Mouse (Mus musculus): ENCODE measurements around the gene Ppm1l.

Ppm1l gene

DNA sequence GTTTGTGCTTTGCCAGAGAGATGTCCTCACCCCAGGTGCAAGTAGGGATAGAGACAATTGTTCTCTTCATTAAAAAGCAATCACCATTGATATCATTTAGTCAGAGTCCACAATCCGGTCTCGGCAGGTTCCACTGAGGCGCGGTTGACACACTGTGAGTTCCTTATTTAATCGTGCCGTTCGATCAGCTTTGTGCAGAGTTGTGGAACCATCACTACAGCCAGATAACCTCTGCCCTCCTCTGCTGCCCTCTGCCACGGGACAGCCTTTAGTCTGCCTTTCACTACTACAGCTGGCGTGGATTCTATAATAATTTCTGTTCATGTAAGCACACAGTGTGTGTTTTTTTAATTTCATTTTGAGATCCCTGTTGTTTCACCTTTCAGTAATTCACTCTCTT, 17.2 kb downstream of the Ppm1l start:
- no peak for DNase-seq (ENCODE audit: low read depth, low spot score)

DNA sequence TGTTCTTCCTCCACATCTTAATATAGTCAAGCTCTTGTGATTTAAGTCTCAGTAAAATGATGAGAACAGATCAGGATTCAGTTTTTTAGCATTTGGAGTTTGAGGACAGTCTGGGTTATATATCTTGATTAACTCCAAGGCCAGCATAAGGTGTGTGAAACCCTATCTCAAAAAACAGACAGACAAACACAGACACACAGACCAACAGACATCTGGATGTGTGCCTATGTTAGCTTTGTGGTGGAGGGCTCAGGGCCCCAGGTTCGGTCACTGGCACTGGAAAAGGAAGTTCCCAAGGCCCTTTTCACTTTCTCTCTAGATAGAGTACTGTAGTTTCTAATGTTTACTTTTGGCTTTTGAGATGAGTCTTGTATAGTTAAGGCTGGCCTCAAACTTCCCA, 23.8 kb downstream of the Ppm1l start:
- no peak for DNase-seq (ENCODE audit: low read depth, low spot score)

DNA sequence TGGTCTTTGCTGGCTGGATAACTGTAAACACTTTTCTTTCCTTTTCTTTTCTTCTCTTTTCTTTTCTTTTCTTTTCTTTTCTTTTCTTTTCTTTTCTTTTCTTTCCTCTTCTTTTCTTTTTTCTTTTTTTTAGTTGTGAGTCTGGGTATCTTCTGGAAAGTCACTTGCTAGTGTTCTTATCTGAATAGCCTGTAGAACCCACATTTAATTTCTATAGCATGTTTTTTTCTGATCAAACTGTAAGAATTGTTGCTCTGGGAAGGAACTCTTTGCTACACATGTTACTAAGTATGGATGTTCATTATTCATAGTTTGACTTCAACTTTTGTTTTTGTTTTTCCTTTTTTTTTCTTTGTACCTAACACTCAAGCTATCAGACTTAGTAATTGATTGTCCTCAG, 24.3 kb downstream of the Ppm1l start:
- no peak for DNase-seq (ENCODE audit: low read depth, low spot score)

DNA sequence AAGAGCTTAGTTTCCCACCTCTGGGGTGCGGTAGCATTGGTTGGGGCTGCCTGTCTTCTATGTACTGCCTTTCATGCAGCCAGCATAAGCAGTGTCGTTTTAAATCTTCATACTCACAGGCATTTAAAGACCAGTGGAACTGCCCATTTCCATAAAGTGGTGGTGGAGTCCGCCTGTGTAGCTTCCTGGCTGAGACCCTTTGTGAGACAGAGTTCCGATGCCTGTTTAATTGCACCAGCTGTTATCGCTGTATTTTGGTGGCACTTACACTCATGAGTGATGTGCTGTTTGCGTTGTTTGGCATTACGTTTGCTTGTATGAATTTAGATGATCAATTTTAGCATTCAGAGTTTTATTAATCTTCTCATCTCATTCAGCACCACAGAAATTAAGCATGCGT, 24.9 kb downstream of the Ppm1l start:
- no peak for DNase-seq (ENCODE audit: low read depth, low spot score)

DNA sequence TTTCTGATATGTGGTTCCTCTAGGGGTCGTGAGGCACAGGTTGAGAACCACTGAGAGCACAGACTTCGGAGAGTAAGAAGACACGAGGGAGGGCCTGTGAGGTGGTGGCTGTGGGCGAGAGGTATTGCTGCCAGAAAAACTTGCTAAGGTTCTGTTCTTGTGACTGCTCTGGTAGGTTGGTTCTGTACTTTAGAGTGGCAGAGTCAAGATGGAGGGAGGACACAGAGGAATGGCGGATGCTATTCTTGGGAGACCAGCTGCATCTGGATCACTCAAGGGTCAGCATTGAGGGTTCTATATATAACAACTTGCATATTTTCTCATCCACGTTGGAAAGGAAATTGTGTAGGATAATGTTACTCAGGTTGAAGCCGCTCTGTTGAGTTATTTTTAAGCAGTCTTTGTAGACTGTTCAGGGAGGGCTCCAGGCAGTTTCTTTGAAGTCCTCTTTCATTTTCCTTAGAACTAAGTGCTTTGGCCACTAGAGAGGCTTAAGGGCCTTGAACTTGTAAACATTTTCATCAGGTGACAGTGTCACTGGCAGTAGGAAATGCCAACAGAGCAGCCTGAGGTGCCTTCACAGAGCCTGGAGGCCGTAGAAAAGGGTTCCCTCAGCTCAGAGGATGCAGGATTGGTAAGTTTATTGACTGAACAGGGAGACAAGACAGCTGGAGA, 25.7 kb downstream of the Ppm1l start:
- no peak for DNase-seq (ENCODE audit: low read depth, low spot score)

DNA sequence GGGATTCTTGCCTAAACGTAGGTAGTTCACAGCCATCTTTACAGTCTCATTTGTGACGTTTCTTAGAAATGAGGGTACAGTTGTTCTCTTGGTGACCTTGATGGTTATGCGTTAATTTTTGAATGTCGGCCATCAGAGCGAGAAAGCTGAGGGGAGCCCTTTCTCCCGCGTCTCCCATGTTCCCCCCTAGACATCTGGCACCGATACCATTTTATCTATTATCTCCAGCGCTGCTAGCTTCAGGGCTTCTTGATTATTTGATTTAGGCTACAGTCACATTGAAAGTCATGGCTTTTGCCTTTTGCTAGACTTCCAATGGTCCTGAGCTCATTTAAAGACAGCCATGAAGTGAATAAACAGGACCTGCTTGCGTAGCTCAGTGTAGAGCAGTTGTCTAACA, 26.5 kb downstream of the Ppm1l start:
- no peak for DNase-seq (ENCODE audit: low read depth, low spot score)

DNA sequence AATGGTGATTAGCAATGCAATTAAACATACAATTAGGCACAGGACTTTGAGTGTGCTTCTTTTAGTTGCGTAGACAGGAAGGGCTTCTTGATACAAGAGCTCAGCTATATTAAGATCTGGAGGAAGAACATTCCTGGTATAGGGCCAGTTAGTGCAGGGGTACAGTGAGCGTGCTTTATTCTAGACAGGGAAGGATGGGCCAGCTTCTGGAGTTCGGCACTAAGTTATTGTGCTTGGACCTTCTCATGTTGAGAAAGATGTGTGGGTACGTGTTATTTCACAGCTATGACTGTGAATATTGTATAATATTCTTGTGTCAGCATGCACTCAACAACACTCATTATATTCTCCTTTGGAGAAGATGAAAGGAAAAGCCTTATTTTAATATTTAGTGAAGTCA, 29.9 kb downstream of the Ppm1l start:
- DNase-seq (ENCODE audit: low read depth, low spot score): no peak

DNA sequence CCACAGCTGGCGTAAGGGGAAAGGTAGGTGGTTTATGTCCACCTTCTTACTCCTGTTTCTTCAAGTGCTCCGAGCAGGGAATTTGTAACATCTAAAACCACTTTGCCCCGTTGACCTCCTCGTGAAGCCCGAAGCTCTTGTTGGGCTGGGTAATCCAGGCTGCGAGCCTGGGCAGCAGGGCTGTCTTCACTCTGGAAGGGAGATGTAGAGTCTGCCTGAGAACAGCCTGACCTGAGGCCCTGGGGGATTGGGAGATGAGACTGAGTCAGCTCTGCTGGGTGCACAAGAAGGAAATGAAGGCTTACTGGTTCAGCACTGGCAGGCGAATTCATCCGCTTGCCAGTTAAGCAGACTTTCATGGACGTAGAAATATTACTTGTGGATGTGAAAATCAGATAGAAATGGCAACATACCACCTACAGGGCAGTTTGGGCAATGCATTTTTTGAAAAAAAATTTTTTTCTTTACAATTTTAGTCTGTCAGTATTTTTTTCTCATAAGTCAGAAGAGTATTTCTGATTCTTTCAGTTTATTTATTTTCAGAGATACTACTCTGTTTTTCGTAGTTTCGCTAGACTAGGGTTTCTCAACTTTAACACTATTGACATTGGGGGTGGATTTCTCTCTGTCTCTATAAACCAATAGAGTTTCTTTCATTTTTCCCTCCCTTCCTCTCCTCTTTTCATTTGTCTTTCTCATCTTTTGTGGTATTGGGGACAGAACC, 31.7 kb downstream of the Ppm1l start:
- DNase-seq (ENCODE audit: low read depth, low spot score): peak; percentile 58

DNA sequence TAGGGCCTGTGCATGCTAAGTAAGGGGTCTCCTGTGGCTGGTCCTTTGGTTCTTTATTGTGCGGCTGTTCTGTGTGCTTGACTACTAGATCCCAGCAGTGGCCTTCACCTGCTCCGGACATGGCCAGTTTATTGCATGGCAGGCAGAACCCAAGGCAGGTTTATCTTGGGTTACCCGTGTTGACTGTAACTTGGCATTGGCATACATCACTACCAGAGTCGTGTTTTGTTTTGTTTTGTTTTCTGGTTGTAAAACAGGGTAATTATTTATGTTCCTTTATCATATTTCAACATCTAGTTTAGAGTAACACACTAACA, 32.2 kb downstream of the Ppm1l start:
- no peak for DNase-seq (ENCODE audit: low read depth, low spot score)

DNA sequence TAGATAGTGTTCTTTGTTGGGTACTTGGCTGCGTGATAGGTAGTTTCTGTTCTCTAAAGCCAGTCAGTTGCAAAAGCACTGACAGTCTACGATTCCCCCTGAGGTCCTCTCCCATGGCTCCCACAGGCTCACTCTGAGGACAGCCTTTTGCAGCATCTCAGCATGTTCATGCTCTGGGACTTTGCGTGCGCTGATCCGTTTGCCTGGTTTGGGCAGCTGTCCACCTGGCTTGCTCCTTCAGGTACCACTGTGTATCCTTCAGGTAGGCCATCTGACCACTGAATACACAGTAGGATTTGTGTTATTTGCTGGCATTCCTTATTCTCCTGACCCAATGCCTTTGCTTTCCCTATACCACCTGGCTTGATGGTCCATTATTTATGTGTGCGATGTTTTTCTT, 33.3 kb downstream of the Ppm1l start:
- no peak for DNase-seq (ENCODE audit: low read depth, low spot score)

DNA sequence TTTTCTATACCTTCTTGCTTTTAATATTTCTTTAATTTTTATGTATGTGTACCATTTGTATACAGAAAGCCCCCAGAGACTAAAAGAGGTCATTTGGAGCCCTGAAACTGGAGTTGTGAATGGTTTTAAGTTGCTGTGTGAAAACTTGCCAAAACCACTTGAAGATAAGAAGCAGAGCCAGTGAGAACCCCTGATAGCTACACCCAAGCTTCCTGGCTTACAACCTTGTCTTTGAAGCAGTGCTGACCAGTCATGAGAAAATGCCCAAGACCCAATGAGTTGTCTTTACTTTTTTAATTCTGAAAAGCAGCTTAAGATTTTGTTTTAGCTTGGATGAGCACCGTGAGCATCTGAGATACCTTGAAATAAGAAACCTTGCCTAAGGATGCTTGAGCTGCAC, 35.5 kb downstream of the Ppm1l start:
- DNase-seq (ENCODE audit: low read depth, low spot score): peak; percentile 21

DNA sequence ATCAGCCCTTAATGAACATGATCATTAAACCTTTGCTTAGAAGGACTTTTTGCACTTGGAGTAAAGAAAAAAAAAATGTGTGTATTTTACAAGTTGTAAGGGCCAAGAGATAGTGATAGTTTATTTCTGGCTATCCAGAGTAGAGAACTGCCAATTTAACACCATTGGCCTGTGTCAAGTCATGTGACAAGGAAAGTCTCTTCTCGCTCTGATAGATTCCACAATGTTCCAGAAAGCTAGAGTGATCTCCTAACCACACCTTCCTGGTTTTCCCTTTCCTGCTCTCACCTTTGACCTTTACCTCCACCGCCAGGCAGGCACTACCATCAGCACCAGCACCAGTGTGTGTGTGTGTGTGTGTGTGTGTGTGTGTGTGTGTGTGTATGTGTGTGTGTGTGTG, 38.0 kb downstream of the Ppm1l start:
- DNase-seq (ENCODE audit: low read depth, low spot score): no peak

DNA sequence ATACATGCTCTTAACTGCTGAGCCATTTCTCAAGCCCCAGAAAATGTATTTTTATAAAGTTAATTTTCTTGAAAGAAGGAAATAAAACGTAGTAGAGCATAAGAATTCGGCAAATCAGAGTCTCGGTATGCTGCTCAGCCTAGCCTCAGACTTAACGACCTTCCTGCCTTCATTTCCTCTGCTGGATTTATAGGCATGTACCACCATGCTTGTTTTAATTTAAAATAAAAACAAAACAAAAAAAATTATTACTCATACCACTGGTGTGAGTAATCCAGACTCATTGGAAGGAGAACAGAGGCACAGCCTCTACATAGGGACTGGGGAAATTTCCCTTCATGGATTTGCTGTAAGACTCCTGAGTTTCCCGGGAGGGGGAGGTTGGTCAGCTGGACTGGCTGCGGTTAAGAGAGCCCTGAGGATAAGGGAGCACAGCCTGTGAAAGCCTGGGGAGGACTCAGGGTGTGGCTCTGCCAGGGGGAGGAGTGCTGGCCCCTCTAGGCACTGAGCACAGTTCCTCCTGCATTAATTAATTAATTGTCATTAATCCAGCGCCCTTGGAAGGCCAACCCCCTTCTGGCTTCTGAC, 39.5 kb downstream of the Ppm1l start:
- peak; percentile 81 for DNase-seq (ENCODE audit: low read depth, low spot score)

DNA sequence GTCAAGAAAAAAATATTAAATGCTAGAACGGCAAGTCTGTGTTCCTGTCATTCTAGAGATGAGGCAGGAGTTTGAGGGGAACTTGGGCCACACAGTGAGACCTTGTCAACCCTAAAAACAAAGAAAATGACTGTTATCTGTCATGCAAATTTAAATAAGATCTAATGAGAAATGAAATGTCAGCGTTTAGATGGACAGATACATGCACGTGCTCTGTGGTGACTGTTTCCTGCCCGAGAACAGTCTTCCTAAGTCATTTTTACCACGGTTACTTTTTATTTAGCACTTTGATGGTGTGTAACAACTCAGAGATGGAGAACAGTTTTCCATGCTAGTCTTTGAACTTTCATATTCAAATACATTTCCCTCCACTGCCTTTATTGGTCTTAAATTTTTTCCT, 40.1 kb downstream of the Ppm1l start:
- no peak for DNase-seq (ENCODE audit: low read depth, low spot score)

DNA sequence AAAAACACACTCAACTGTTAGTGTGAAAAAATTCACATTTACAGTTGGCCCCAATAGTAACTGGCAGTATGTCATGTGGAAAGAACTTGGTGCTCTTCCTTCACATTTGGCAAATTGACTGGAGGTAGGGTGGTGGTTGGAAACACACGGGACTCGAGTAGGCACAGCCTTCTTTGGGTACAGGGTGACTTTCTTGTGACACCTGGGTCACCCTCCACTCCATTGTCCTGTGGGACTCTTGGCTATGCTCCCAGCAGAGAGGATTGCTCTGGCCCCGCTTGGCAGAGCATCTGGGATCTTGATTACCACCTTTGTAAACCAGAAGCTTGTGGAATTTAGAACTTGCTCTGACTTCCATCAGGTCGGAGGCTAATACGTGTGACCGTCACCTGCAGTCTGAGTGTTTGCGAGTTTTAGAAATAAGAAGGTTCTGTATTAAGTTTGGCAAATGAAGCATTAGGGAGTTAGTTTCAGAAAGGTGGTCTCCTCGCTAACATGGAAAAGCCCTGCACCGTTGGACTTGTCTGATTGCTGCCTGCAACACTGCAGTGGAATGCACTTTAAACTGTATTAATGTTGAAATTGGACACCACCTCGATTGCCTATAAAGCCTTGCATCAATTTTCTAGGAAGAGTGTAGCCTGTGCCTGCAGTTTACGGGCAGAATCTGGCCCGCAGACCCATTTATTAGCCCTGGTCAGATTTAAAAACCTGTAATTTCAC, 41.4 kb downstream of the Ppm1l start:
- no peak for DNase-seq (ENCODE audit: low read depth, low spot score)

DNA sequence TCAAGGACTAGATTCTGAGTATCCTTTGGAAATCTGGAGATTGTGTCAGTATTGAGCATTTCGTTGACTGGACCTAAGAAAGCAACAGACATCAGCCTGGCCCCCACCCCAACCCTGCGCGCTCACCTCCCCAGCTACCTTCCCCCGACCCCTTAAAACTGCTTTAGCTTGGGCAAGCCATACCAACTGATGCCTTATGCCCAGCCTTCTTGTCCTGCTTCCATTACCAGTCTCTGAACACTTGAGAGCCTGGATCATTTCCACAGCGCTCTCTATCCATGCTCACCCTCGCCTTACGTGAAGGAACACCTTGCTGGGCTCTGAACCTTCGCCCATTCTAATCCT, 41.9 kb downstream of the Ppm1l start:
- no peak for DNase-seq (ENCODE audit: low read depth, low spot score)

DNA sequence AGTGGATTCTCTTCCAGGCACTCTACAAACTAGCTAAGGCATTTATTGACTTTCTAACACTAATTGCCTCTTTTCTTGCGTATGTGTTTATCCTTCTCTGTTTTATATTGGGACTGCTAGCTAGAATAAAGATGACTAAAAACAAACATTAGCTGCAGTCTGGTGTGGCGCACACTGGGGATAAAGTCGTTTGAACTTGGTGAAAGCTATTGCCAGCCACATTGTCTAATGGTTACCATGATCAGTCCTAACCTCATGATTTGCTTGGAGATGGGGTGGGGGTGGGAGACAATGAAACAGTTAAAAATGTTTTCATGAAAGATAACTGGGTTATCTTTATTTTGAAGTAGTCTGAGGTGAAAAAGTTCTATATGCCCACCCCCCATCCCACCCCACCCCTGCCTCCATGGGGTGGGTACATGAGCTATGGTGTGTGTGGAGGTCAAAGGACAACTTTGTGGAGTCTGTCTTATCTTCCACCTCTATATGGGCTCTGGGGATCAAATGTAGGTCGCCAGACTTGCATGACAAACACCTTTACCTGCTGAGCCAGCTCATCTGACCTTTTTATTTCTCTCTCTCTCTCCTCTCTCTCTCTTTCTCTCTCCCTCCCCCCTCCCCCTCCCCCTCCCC, 43.7 kb downstream of the Ppm1l start:
- DNase-seq (ENCODE audit: low read depth, low spot score): no peak

DNA sequence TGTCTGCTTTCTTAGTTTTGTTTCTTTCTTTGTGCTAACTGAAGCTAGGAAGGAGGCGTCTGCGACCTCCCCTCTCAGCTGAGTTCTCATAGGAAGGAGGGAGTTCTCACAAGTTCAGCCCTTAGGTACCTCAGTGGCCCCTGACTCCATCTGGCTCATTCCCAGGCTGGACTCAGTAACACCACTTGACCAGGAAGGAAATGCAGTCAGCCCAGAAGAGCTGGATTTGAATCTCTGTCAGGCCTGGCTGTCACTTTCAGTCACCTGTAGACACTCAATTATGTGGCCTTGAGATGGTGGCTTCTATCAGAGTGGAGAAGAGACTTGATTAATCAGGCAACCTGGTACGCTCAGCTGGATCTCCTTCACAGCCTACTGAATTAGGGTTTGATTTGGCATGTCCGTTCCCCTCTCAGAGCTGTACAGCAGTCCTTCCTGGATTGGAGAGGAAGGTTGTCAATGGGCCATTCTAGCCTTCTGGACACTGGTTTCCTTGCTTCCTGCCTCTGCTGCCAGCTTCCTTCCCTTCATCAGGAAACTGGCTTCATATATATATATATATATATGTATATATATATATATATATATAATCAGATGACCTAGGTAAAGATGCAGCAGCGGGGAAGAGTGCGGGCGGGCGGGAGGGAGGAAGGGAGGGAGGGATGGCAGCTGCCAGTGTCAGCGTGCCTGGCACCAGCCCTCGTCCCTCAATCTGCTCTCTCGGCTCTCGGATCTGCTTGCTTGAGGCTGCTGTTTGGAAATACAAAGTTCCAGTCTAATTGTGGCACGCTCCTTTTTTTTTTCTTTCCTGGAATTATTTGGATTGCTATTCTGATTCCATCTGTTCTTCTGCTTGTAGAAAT, 45.1 kb downstream of the Ppm1l start:
- DNase-seq (ENCODE audit: low read depth, low spot score): no peak

DNA sequence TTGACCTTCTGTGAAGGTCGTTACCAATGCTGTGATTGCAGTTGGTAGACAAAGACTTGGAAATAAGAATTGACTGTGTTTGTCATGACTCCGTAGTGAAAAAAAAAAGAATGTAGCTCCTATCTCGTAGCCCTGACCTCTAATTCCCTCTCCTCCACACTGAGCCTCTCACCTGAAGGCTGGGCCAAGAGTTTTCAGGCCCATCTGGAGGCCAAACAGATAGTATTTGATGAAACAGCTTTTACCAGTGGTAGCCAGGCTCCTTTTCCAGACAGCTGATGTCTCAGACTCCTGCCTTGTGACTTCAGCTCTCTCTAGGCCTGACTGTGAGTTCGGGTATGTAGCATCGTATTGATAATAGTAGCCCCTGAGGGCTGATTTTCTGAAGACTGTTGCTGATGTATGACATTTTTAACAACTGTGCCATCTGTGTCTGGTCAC, 45.7 kb downstream of the Ppm1l start:
- no peak for DNase-seq (ENCODE audit: low read depth, low spot score)

DNA sequence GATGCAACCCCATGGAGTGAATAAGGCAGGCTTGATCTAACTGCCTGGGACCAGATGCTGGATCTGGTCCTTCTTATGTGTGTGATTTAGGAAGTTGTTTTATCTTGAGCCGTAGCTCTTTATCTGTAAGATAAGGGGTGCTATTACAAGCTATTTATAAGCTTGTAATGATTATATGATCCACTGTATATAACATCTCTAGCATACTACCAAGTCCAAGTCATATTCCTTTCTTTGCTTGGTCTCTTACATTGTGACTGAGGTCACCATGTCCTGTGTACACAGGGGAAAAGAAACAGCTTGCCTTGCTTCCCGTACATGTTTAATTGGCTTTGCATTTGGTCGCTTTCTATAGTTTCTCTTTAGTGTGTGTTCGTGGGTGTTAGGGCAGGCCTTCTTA, 46.2 kb downstream of the Ppm1l start:
- no peak for DNase-seq (ENCODE audit: low read depth, low spot score)

DNA sequence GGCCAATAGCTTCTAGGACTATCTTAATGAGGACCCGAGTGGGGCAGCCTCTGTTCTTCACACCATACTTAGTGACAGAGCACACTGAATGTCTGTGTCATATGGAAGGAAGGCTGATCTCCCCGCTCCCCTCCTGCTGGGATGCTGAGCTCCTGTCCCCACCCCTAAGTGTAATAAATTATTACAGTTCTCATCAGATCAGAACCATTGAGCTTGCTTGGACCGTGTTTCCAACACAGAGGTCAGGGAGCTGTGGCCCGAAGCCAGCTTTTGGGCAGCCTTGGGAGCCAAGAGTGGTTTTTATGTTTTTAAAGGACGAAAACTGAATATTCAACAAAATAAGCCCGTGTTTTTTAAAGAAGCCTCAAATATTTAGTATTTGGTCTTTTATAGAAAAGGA, 47.5 kb downstream of the Ppm1l start:
- no peak for DNase-seq (ENCODE audit: low read depth, low spot score)

Data from 3T3-L1 (cell line).